Mouse (Mus musculus): Measurements from ENCODE around the gene Lats2. TPM values are rescaled to one million over a fixed set of nuclear protein-coding genes. Genes with fewer than 3 reads are reported as not detected.
"Not testable (repeated sequence)": the region's sequence is repeated elsewhere in the genome, so short reads cannot be mapped to it uniquely, and the experiment has no call there.

The Lats2 gene
- polyA plus RNA-seq, 2 experiments, result 3.2 to 3.9 TPM

- 67% methylated on average over 10 of the region's 10 CpGs for WGBS (ENCODE audit: insufficient replicate concordance)
- ATAC-seq (ENCODE audit: insufficient read depth) (no peak), DNase-seq (ENCODE audit: low read depth in 3 of 3, low spot score in 3 of 3) (no peak)
- H3K27me3 ChIP-seq (ENCODE audit: control insufficient read depth, insufficient read depth, low read length), result no peaks in the 10 kb centered on the region
- no peaks in the 10 kb centered on the region for H3K9me3 ChIP-seq (ENCODE audit: control insufficient read depth, low read length)
- TF ChIP-seq CTCF (IDR thresholded peaks at IDR 0.05; ENCODE audit: low read depth), result no peak
- TF ChIP-seq EP300 (IDR thresholded peaks at IDR 0.05; ENCODE audit: low read depth), result no peak
- H3K9ac ChIP-seq (replicated peaks), result no peak overlapping the region
- H3K4me2 ChIP-seq (ENCODE audit: low read depth), result no peak overlapping the region
- peaks cover 13 to 15% of the 10 kb centered on the region in 2 experiments for H3K4me1 ChIP-seq (replicated peaks; ENCODE audit: control insufficient read depth in 2 of 2, insufficient read depth in 2 of 2, low read length in 1 of 2)
- H3K27ac ChIP-seq, result no peak overlapping the region
- no peaks in the 10 kb centered on the region for H3K36me3 ChIP-seq (replicated peaks; ENCODE audit: control insufficient read depth, insufficient read depth, low read depth)
- no peak overlapping the region for H3K4me3 ChIP-seq (ENCODE audit: insufficient read depth in 1 of 2, low read depth in 2 of 2, low read length in 2 of 2)
Observed at GRCm38 (mm10) chr14:57760447-57761412, 2.5 kb upstream of the Lats2 start.

- H3K36me3 ChIP-seq (replicated peaks; ENCODE audit: control insufficient read depth, insufficient read depth, low read depth), result no peaks in the 10 kb centered on the region
- DNase-seq (ENCODE audit: low read depth in 3 of 3, low spot score in 3 of 3), result no peak
- no peaks in the 10 kb centered on the region for H3K9me3 ChIP-seq (ENCODE audit: control insufficient read depth, low read length)
- H3K4me2 ChIP-seq (ENCODE audit: low read depth), result no peak overlapping the region
- 73% methylated on average over 4 of the region's 4 CpGs for WGBS (ENCODE audit: insufficient replicate concordance)
- no peak overlapping the region for H3K4me3 ChIP-seq (ENCODE audit: insufficient read depth in 1 of 2, low read depth in 2 of 2, low read length in 2 of 2)
- no peak for ATAC-seq (ENCODE audit: insufficient read depth)
- no peak overlapping the region for H3K27ac ChIP-seq
- H3K27me3 ChIP-seq (ENCODE audit: control insufficient read depth, insufficient read depth, low read length), result no peaks in the 10 kb centered on the region
- H3K9ac ChIP-seq (replicated peaks), result 0 out of 2 replicates have a peak overlapping the region, but pooled peaks have one; percentile 7
- TF ChIP-seq EP300 (IDR thresholded peaks at IDR 0.05; ENCODE audit: low read depth) (no peak), CTCF (IDR thresholded peaks at IDR 0.05; ENCODE audit: low read depth) (no peak)
- peaks cover 51 to 57% of the 10 kb centered on the region in 2 experiments for H3K4me1 ChIP-seq (replicated peaks; ENCODE audit: control insufficient read depth in 2 of 2, insufficient read depth in 2 of 2, low read length in 1 of 2)
Observed at GRCm38 (mm10) chr14:57756094-57756493, 2.1 kb downstream of the Lats2 start.

- no peak overlapping the region for H3K27ac ChIP-seq
- no peaks in the 10 kb centered on the region for H3K27me3 ChIP-seq (ENCODE audit: control insufficient read depth, insufficient read depth, low read length)
- no peak overlapping the region for H3K4me2 ChIP-seq (ENCODE audit: low read depth)
- ATAC-seq (ENCODE audit: insufficient read depth) (peak; percentile 67), DNase-seq (ENCODE audit: low read depth in 3 of 3, low spot score in 3 of 3) (peak in 2 of 3 experiments; percentile 44 to 63)
- no peaks in the 10 kb centered on the region for H3K9me3 ChIP-seq (ENCODE audit: control insufficient read depth, low read length)
- peaks cover 54 to 61% of the 10 kb centered on the region in 2 experiments for H3K4me1 ChIP-seq (replicated peaks; ENCODE audit: control insufficient read depth in 2 of 2, insufficient read depth in 2 of 2, low read length in 1 of 2)
- H3K4me3 ChIP-seq (ENCODE audit: insufficient read depth in 1 of 2, low read depth in 2 of 2, low read length in 2 of 2), result no peak overlapping the region
- WGBS (ENCODE audit: insufficient replicate concordance), result 60% methylated on average over 2 of the region's 2 CpGs
- no peak for TF ChIP-seq CTCF (IDR thresholded peaks at IDR 0.05; ENCODE audit: low read depth)
- peak; percentile 56; the same call in 1 of the 2 replicates for TF ChIP-seq EP300 (IDR thresholded peaks at IDR 0.05; ENCODE audit: low read depth)
- no peaks in the 10 kb centered on the region for H3K36me3 ChIP-seq (replicated peaks; ENCODE audit: control insufficient read depth, insufficient read depth, low read depth)
- H3K9ac ChIP-seq (replicated peaks), result no peak overlapping the region
Observed at GRCm38 (mm10) chr14:57755661-57756060, 2.5 kb downstream of the Lats2 start.

- peak overlapping the region; percentile 55 for H3K4me2 ChIP-seq (ENCODE audit: low read depth)
- WGBS (ENCODE audit: insufficient replicate concordance), result 16% methylated on average over 9 of the region's 9 CpGs
Observed at GRCm38 (mm10) chr14:57753351-57753992, 4.7 kb downstream of the Lats2 start.

GRCm38 (mm10) chr14:57751006-57751405, 7.2 kb downstream of the Lats2 start:
- ATAC-seq (ENCODE audit: insufficient read depth) (peak; percentile 73), DNase-seq (ENCODE audit: low read depth in 3 of 3, low spot score in 3 of 3) (peak in 2 of 3 experiments; percentile 44)
- H3K4me1 ChIP-seq (replicated peaks; ENCODE audit: control insufficient read depth in 2 of 2, insufficient read depth in 2 of 2, low read length in 1 of 2), result peaks cover 56 to 65% of the 10 kb centered on the region in 2 experiments
- peak overlapping the region; percentile 59 for H3K4me2 ChIP-seq (ENCODE audit: low read depth)
- H3K9ac ChIP-seq (replicated peaks); H3K36me3 ChIP-seq (replicated peaks; ENCODE audit: control insufficient read depth, insufficient read depth, low read depth); H3K9me3 ChIP-seq (ENCODE audit: control insufficient read depth, low read length); H3K4me3 ChIP-seq (ENCODE audit: insufficient read depth in 1 of 2, low read depth in 2 of 2, low read length in 2 of 2); H3K27me3 ChIP-seq (ENCODE audit: control insufficient read depth, insufficient read depth, low read length): not testable (repeated sequence)
- peak overlapping the region; percentile 83 for H3K27ac ChIP-seq
- TF ChIP-seq EP300 (IDR thresholded peaks at IDR 0.05; ENCODE audit: low read depth), result 0 out of 2 replicates have a peak, but pooled peaks have one; percentile 11

More at GRCm38 (mm10) chr14:57753351-57753992, 4.7 kb downstream of the Lats2 start:
- ATAC-seq (ENCODE audit: insufficient read depth), result peak; percentile 64
- Histone ChIP-seq H3K9me3 (ENCODE audit: control insufficient read depth, low read length) (no peaks in the 10 kb centered on the region), H3K36me3 (replicated peaks; ENCODE audit: control insufficient read depth, insufficient read depth, low read depth) (no peaks in the 10 kb centered on the region), H3K4me3 (ENCODE audit: insufficient read depth in 1 of 2, low read depth in 2 of 2, low read length in 2 of 2) (no peak overlapping the region), H3K9ac (replicated peaks) (peak overlapping the region; percentile 34), H3K27ac (peak overlapping the region; percentile 80), H3K27me3 (ENCODE audit: control insufficient read depth, insufficient read depth, low read length) (no peaks in the 10 kb centered on the region), H3K4me1 (replicated peaks; ENCODE audit: control insufficient read depth in 2 of 2, insufficient read depth in 2 of 2, low read length in 1 of 2) (peaks cover 62 to 72% of the 10 kb centered on the region in 2 experiments)
- peak; percentile 58 to 70 (median 67) for DNase-seq (ENCODE audit: low read depth in 3 of 3, low spot score in 3 of 3)
- peak; percentile 92 for TF ChIP-seq EP300 (IDR thresholded peaks at IDR 0.05; ENCODE audit: low read depth)
- no peak for TF ChIP-seq CTCF (IDR thresholded peaks at IDR 0.05; ENCODE audit: low read depth)

All from liver, embryonic 14.5 days (tissue).